Mouse (Mus musculus): Measurements from ENCODE around the gene Olfr1418.
A peak's percentile ranks its signal among the peaks of the same experiment; 100 is the strongest.

Gene Olfr1418

GRCm38 (mm10) chr19:11810856-11811255 is 50.0 kb downstream of the Olfr1418 start:
- DNase-seq (ENCODE audit: low read depth): peak; percentile 82

- peak; percentile 71 for DNase-seq (ENCODE audit: low read depth)
These were observed 50.7 kb downstream of the Olfr1418 start for GRCm38 (mm10) chr19:11810003-11810758.

DNA sequence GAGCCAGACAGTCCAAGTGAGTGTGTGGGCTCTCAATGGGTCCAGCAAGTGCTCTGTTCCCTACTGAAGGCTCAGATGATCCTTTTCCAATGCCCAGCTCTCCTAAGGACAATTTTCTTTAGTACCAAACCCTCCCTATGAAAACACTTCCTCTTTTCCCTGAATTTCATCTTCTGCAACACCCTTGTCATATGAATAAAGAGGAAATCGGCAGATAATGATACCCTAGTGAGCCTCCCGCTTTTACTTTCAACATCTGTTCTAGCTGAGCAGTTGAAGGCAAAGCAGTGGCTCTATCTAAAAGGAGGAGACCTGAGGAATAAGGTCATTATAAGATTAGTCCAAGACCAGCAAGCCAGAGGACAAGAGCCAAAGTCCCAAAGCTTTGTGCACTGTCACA is 52.4 kb downstream of the Olfr1418 start:
- DNase-seq (ENCODE audit: low read depth): no peak

GRCm38 (mm10) chr19:11807822-11808221 is 53.0 kb downstream of the Olfr1418 start:
- no peak for DNase-seq (ENCODE audit: low read depth)

DNA sequence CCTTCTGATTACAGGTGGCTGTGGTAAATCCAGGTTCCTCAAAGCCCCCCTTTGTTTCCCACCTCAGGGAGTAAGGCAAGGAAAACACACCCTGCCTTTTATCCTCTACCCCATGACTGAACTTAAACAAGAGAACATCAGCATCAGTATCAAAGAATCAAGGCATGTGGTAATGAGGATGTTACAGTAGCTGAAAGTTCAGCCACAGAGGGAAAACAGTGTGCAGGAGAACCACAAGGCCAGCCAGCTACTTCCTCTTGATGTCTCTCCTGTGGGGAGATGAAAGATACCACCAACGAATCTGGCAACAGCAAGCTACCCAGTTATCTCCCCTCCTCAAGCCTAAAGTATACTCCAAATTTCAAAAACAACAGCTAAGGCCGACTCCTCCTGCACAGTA is 53.6 kb downstream of the Olfr1418 start:
- DNase-seq (ENCODE audit: low read depth): no peak

DNA sequence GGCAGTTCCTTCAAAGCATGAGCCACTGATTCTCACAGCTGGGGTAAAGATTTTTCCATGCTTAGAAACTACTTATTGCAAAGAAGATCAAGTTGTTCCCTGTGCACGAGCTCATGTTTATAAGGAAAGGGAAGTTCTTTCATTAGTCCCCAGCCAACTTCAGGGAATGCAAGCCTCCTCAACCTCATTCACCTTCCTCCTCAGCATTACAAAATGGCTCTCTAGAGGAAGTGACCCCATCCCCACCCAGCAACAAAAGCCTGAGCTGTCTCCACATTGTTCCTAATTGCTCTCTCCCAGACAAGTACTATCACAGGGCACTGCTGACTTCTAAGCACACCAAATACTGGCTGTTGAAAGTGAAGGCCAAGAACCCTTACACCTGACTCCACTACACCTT is 56.4 kb downstream of the Olfr1418 start:
- DNase-seq (ENCODE audit: low read depth): no peak

All from NIH3T3 (cell line).